Comparison of ENCODE assay signal across 23 mouse cellular contexts in the genomic region with DNA sequence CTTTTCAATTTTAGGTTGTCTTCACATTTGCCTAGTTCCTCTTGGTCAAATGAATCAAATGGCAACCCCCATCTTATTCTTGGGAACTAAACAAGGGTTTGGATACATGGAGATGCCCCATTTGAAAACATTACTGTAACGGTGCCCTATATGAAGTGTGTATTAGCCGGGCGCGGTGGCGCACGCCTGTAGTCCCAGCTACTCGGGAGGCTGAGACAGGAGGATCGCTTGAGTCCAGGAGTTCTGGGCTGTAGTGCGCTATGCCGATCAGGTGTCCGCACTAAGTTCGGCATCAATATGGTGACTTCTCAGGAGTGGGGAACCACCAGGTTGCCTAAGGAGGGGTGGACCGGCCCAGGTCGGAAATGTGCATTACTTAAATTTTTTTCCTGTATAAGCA. TPM values are rescaled to one million over a fixed set of nuclear protein-coding genes. Genes with fewer than 3 reads are reported as not detected.
DNase-seq lines count a peak whose midpoint lies in the region; ATAC-seq lines count a peak whose summit lies in the region.
"Had no signal": no experiment of that assay in that cellular context is flagged by ENCODE, and none has a peak within 500 bp of the region (broad histone marks: within the 10 kb centered on the region; RNA-seq: fewer than 3 reads in every experiment).

No protein-coding gene starts in this region.

- H3K36me3 ChIP-seq in midbrain, embryonic 16.5 days (ENCODE audit: control insufficient read depth, insufficient read depth, low read length) = peaks cover 26% of the 10 kb centered on the region

- no peak overlapping the region for H3K4me2 ChIP-seq in midbrain, embryonic 16.5 days (ENCODE audit: low read length)

- no peak overlapping the region for H3K4me3 ChIP-seq in midbrain, embryonic 16.5 days (ENCODE audit: low read depth, low read length)

- intact Hi-C loops in heart, postnatal 14 days (cut with DNase I) = no loop called here

- peak; percentile 84 for ATAC-seq in common myeloid progenitor, adult 5-6 weeks (replicated peaks; ENCODE audit: low read depth, poor library complexity, severe bottlenecking)
- ATAC-seq in granulocyte monocyte progenitor cell, adult 5-6 weeks (replicated peaks; ENCODE audit: poor library complexity, severe bottlenecking) = peak; percentile 64
- peak; percentile 69 to 100 for ATAC-seq in hematopoietic stem cell, adult 5-6 weeks (replicated peaks in 1 of 2; ENCODE audit: insufficient read depth in 1 of 2, low FRiP score in 2 of 2, low TSS enrichment in 1 of 2, low read depth in 1 of 2, poor library complexity in 2 of 2, severe bottlenecking in 2 of 2)
- no peak for ATAC-seq in midbrain, embryonic 16.5 days
- ATAC-seq: activated CD4-positive, CD25-positive, alpha-beta regulatory T cell, adult 4 months; CD4-positive, CD25-positive, alpha-beta regulatory T cell, adult 4 months; Patski had no signal

- peak; percentile 86 for DNase-seq in heart, adult 11 months
- no peak for DNase-seq in heart, postnatal 14 days
- DNase-seq in retina, postnatal 1 day = no peak
- DNase-seq in testis, postnatal 10 days (ENCODE audit: low spot score) = no peak
- DNase-seq: adrenal gland, adult 2 months; adrenal gland, adult 8-10 months; adrenal gland, postnatal 10 days; adrenal gland, postnatal 14 days; adrenal gland, postnatal 25 days; adrenal gland, postnatal 36 days; B cell, adult 2 months; cerebellum, adult 11 months; cerebellum, adult 11-12 months had no signal

- 97% methylated on average over 14 of the region's 14 CpGs for whole genome bisulfite sequencing in midbrain, embryonic 16.5 days

- H3K9ac ChIP-seq in midbrain, embryonic 16.5 days (ENCODE audit: low read depth, low read length) = no peak overlapping the region

- no peak overlapping the region for H3K27ac ChIP-seq in midbrain, embryonic 16.5 days (ENCODE audit: low read length)

- 0 out of 2 replicates have a peak, but pooled peaks cover 3% of the 10 kb centered on the region for H3K9me3 ChIP-seq in midbrain, embryonic 16.5 days (replicated peaks; ENCODE audit: control insufficient read depth, low read length, poor library complexity, severe bottlenecking)
- H3K9me3 ChIP-seq: G1E had no signal

- peaks cover 23% of the 10 kb centered on the region for H3K4me1 ChIP-seq in midbrain, embryonic 16.5 days (ENCODE audit: control insufficient read depth, insufficient read depth, low read length)

- H3K27me3 ChIP-seq in midbrain, embryonic 16.5 days (ENCODE audit: control insufficient read depth, insufficient read depth, low read depth, low read length) = no peaks in the 10 kb centered on the region
- H3K27me3 ChIP-seq: CH12.LX, Patski had no signal

RNA-seq across cellular contexts. Expression of a gene that starts 5.3 kb away (rescaled TPM):
- total RNA-seq in heart, postnatal 14 days (2021) = 1 to 10 TPM; 6.9 to 7.8 TPM
- total RNA-seq in common myeloid progenitor, adult 5-6 weeks (2017) = 10.4 and 11.4 TPM in 2 replicates
- total RNA-seq in granulocyte monocyte progenitor cell, adult 5-6 weeks (2014; fragmentation: Nextera tagmentation) = 8.9 and 12.4 TPM in 2 replicates
- 7.3 and 10.6 TPM in 2 replicates for total RNA-seq in granulocyte monocyte progenitor cell, adult 5-6 weeks (2017)
- 12.9 and 15.9 TPM in 2 replicates for total RNA-seq in hematopoietic stem cell, adult 5-6 weeks (2017)
- polyA plus RNA-seq in midbrain, embryonic 16.5 days (2015; fragmentation: Nextera tagmentation; extraction: Ambion mirVana) = 20.0 and 22.4 TPM in 2 replicates

RNA-seq across cellular contexts. Expression of a gene that starts 27.6 kb away (rescaled TPM):
- under 1 TPM; 0.17 to 0.22 TPM for total RNA-seq in heart, postnatal 14 days (2021)
- total RNA-seq in common myeloid progenitor, adult 5-6 weeks (2017) = not detected in 2 replicates
- total RNA-seq in granulocyte monocyte progenitor cell, adult 5-6 weeks (2014; fragmentation: Nextera tagmentation) = not detected in 2 replicates
- not detected in 2 replicates for total RNA-seq in granulocyte monocyte progenitor cell, adult 5-6 weeks (2017)
- not detected in 2 replicates for total RNA-seq in hematopoietic stem cell, adult 5-6 weeks (2017)
- polyA plus RNA-seq in midbrain, embryonic 16.5 days (2015; fragmentation: Nextera tagmentation; extraction: Ambion mirVana) = not detected in 2 replicates
- total RNA-seq: MEL had no signal
- polyA plus RNA-seq: activated CD4-positive, CD25-positive, alpha-beta regulatory T cell, adult 4 months; adrenal gland, adult 2 months; CD4-positive, CD25-positive, alpha-beta regulatory T cell, adult 4 months; G1E; Patski had no signal
